Mouse (Mus musculus) E14TG2a.4 (cell line): ENCODE results near the gene Fdx1l.
A peak's percentile ranks its signal among the peaks of the same experiment; 100 is the strongest.

Source experiments
- H3K27me3 ChIP-seq: 2 replicates; pipeline ENCODE4 v1.6.1; 2014; ENCODE audit warnings: low read length, control low read depth; ENCODE audit not compliant: insufficient read depth
- H3K36me3 ChIP-seq: 2 replicates; pipeline ENCODE4 v1.6.1; 2014; ENCODE audit warnings: low read length, control low read depth; ENCODE audit not compliant: insufficient read depth
- H3K4me1 ChIP-seq: replicated peaks from 2 replicates; pipeline ENCODE4 v1.6.1; 2014; ENCODE audit warnings: low read depth, low read length, control low read depth
- H3K4me3 ChIP-seq: replicated peaks from 2 replicates; pipeline ENCODE4 v1.5.1; 2014; ENCODE audit warnings: mild to moderate bottlenecking, low read length
- H3K9me3 ChIP-seq: 2 replicates; pipeline ENCODE4 v1.6.1; 2014; ENCODE audit warnings: low read length, control low read depth
- CTCF ChIP-seq: conservative IDR thresholded peaks from 2 replicates; pipeline ENCODE4 v1.5.1; 2014; ENCODE audit warnings: low read length
- NANOG ChIP-seq: IDR thresholded peaks from 2 replicates; pipeline ENCODE4 v1.6.1; 2014; ENCODE audit warnings: borderline replicate concordance, low read length, mixed read lengths
- POU5F1 ChIP-seq: IDR thresholded peaks from 2 replicates; pipeline ENCODE4 v1.6.1; 2014; ENCODE audit warnings: low read length, borderline replicate concordance

The Fdx1l gene

GRCm38 (mm10) chr9:21034481-21035085, 38.8 kb downstream of the Fdx1l start:
- H3K9me3 ChIP-seq: no peaks in the 10 kb centered on the region
- TF ChIP-seq CTCF: no peak
- H3K4me1 ChIP-seq: peaks cover 86% of the 10 kb centered on the region
- H3K4me3 ChIP-seq: peak overlapping the region; percentile 72
- H3K27me3 ChIP-seq: peaks cover 76% of the 10 kb centered on the region
- H3K36me3 ChIP-seq: no peaks in the 10 kb centered on the region

DNA sequence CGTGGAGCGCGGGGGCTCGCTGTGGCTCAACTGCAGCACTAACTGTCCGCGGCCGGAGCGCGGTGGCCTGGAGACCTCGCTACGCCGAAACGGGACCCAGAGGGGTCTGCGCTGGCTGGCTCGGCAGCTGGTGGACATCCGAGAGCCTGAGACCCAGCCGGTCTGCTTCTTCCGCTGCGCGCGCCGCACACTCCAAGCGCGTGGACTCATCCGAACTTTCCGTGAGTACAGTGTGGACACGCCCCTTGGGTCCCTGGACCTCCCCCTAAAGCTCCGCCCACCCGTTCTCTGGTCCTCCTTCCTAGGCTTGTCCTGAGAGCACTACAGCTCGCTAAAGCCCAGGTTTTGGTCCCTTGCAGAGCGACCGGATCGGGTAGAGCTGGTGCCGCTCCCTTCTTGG, 40.3 kb downstream of the Fdx1l start:
- Histone ChIP-seq H3K9me3 (no peaks in the 10 kb centered on the region), H3K4me1 (peaks cover 93% of the 10 kb centered on the region), H3K27me3 (peaks cover 62% of the 10 kb centered on the region), H3K4me3 (peak overlapping the region; percentile 87), H3K36me3 (peaks cover 9% of the 10 kb centered on the region)
- TF ChIP-seq CTCF (no peak), POU5F1 (no peak), NANOG (no peak)

DNA sequence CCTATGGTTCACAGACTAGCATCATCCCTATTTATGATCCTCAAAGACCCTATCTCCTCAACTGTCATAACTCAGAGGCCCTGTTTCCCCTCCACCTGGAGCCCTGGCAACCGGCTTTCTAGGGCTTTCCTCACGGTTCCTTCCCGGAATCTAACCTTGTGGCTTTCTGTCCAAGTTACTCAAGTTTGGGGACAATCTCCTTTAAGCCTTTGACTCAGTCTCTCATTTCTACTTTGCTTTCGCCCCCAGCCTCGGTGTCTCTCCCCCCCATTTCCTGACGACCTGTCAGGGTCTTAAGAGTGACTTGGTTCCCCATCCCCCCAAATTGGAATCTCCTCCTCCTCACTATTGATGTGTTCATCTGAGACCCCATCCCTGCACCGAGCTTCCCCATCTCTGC, 40.9 kb downstream of the Fdx1l start:
- Histone ChIP-seq H3K4me1 (peaks cover 93% of the 10 kb centered on the region), H3K27me3 (peaks cover 56% of the 10 kb centered on the region), H3K9me3 (no peaks in the 10 kb centered on the region), H3K4me3 (peak overlapping the region; percentile 87), H3K36me3 (peaks cover 15% of the 10 kb centered on the region)
- TF ChIP-seq NANOG: no peak
- no peak for TF ChIP-seq POU5F1
- TF ChIP-seq CTCF: no peak

GRCm38 (mm10) chr9:21031896-21032351, 41.5 kb downstream of the Fdx1l start, which contains the start of gene Icam5:
Gene Icam5, plus strand, starts transcription at chr9:21032073.
- no peak for TF ChIP-seq POU5F1
- TF ChIP-seq CTCF: no peak
- no peak for TF ChIP-seq NANOG
- H3K9me3 ChIP-seq: no peaks in the 10 kb centered on the region
- peaks cover 93% of the 10 kb centered on the region for H3K4me1 ChIP-seq
- peaks cover 50% of the 10 kb centered on the region for H3K27me3 ChIP-seq
- peak within 1 kb of the TSS; percentile 87 for H3K4me3 ChIP-seq
- H3K36me3 ChIP-seq: peaks cover 21% of the 10 kb centered on the region

DNA sequence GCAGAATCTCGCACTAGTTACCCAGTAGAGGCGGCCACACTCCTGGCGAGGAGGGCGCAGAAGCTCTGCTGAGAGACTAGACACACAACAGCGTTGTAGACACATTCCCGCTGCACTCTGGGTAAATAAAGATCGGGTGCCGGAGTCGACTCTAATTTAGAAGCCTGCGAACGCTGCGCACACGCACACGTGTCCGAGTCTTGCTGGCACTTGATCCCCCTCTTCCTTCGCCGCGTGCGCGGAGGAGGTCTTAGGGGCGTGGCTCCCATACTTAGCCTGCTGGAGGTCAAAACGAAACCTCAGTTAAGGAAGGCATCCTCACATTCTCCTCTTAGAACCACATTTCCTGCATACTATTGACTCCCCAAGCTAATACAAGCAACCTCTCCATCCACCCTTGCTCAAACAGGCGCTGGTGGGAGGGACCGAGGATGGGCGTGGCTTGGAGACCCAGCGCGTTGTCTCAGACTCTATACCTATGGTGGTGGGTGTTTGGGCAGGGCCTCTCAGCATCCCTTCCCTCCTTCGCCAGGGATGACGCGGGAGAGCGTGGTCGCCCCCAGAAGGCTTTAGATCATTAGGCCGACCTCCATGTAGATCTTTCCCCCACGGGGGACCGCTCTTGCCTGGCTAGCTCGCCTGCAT, 42.0 kb downstream of the Fdx1l start:
- H3K4me1 ChIP-seq: peaks cover 93% of the 10 kb centered on the region
- peak overlapping the region; percentile 87 for H3K4me3 ChIP-seq
- peaks cover 44% of the 10 kb centered on the region for H3K27me3 ChIP-seq
- no peaks in the 10 kb centered on the region for H3K9me3 ChIP-seq
- no peak for TF ChIP-seq CTCF
- no peak for TF ChIP-seq POU5F1
- no peak for TF ChIP-seq NANOG
- H3K36me3 ChIP-seq: peaks cover 26% of the 10 kb centered on the region

DNA sequence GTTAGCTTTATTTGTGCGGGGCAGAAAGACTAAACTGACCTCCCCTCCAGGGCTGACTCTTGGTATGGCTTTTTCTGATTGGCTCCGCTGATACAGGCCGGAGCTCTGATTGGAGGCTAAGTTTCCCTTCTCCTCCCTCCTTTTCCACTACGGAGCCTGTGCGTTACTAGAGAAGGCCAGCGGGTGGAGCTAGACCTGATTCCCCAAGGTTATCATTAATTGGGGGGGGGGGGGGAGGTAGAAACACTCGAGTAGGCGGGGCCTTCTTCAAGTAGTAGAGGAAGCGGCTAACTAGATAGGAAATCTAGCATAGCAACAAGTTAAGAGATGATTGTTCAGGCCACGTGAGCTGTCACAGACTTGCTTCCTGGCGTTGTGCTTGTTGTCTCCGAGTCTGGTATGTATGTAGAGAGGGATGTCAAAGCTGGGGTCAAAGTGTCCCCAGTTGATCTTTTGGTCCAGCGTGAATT, 42.6 kb downstream of the Fdx1l start:
- H3K4me3 ChIP-seq: peak overlapping the region; percentile 87
- H3K4me1 ChIP-seq: peaks cover 93% of the 10 kb centered on the region
- TF ChIP-seq CTCF (peak; percentile 55), NANOG (no peak)
- peaks cover 39% of the 10 kb centered on the region for H3K27me3 ChIP-seq
- H3K9me3 ChIP-seq: no peaks in the 10 kb centered on the region
- H3K36me3 ChIP-seq: peaks cover 32% of the 10 kb centered on the region

DNA sequence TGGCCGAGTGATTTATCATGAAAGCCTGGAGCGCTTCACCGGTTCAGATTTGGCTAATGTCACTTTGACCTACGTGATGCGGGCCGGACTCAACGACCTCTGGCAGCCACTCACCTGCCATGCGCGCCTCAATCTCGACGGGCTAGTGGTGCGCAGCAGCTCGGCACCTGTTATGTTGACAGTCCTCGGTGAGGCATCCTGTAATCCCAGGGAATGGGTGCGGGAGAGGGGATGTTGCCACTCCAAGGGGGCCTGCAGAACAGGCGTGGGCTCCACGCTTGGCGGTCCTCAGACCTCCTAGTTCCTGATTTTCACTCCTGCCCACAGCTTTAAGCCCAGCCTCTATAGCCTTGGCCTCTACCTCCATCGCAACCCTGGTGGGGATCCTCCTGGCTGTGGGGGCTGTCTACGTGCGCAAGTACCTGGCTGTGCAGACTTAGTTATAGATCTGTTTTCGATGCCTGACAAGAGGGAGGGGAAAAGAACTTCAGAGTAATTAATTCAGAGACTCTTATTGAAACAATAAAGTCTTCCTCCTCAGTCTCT, 43.3 kb downstream of the Fdx1l start:
- Histone ChIP-seq H3K27me3 (peaks cover 32% of the 10 kb centered on the region), H3K36me3 (peaks cover 39% of the 10 kb centered on the region), H3K4me3 (peak overlapping the region; percentile 74), H3K4me1 (peaks cover 93% of the 10 kb centered on the region), H3K9me3 (no peaks in the 10 kb centered on the region)
- no peak for TF ChIP-seq NANOG
- no peak for TF ChIP-seq CTCF
- no peak for TF ChIP-seq POU5F1

- TF ChIP-seq NANOG (no peak), CTCF (peak; percentile 84)
- Histone ChIP-seq H3K36me3 (peaks cover 45% of the 10 kb centered on the region), H3K9me3 (no peaks in the 10 kb centered on the region), H3K4me3 (peak within 1 kb of the TSS; percentile 74), H3K4me1 (peaks cover 93% of the 10 kb centered on the region), H3K27me3 (peaks cover 26% of the 10 kb centered on the region)
Observed at GRCm38 (mm10) chr9:21029291-21030054, 43.9 kb downstream of the Fdx1l start, which contains the start of gene Icam4. Gene Icam4, plus strand, starts transcription at chr9:21029373.
